Mouse (Mus musculus): ENCODE results near the gene Scd3. TPM values are rescaled to one million over a fixed set of nuclear protein-coding genes. Genes with fewer than 3 reads are reported as not detected.

The Scd3 gene
- 0.05 TPM for polyA plus RNA-seq (2021)

DNA sequence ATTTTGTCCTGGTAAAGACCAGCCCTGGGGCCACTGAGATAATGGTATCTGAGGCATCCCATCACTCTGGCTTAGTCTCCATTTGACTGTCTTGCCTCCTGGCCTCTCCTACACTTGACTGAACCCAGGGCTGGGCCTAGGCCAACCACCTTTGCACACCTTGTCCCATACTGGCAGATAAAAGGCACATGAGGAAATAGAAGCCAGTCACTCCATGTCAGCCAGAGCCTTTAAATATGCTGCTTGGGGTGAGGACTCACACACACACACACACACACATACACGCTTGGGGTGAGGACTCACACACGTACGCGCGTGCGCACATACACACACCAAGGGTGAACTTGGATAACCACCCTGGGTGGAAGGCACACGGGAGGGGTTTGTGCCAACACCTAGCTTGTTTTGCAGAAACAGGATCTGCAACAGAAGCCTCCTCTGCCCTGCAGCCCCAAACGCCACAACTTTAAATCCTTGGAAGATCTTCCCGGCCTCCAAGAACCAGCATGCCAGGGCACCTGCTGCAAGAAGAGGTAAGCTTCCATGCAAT, at the start of gene Scd3:
Gene Scd3 (plus strand): TSS at position 255 of the 550 bp plus-strand sequence.
- TF ChIP-seq CTCF (IDR thresholded peaks at IDR 0.05), result no peak
- no peak for ATAC-seq
- CTCF ChIA-PET, result interaction anchor here (1.7 kb wide), 1 partner anchor 9 kb away, joined by 5 read pairs; no protein-coding TSS in a partner anchor
- DNase-seq (ENCODE audit: low read depth, low spot score), result no peak
- H3K27me3 ChIP-seq, result peaks cover 34% of the 10 kb centered on the region
- POLR2A ChIA-PET, result no interaction called here
- in situ Hi-C loops (cut with MboI; ENCODE audit: low pct_unique_long_range_greater_than_20kb), result no loop called here

DNA sequence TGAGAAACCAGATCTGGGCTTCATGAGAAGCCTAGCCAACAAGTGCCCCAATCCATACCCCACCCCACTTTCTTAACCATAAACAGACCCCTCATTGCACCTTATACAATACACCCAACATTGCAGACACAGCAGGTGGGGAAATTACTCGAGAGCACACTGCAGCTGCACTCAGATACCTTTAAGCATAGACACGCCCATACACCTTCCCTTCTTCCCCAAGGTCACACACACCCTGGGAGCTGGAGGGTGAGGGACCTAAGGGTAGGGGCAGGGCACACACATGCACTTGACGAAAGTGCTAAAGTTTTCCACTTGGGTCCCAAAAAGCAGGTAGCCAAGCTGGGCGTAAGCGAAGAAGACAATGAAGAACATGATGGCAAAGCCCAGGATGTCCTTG, 49.3 kb upstream of the Scd3 start:
- ChIA-PET POLR2A (interaction anchor here (0.5 kb wide), 1 partner anchor 268 kb away, joined by 4 read pairs; no protein-coding TSS in a partner anchor), CTCF (no interaction called here)
- H3K27me3 ChIP-seq, result peaks cover 63% of the 10 kb centered on the region
- DNase-seq (ENCODE audit: low read depth, low spot score) (no peak), ATAC-seq (no peak)
- no peak for TF ChIP-seq CTCF (IDR thresholded peaks at IDR 0.05)
- in situ Hi-C loops (cut with MboI; ENCODE audit: low pct_unique_long_range_greater_than_20kb), result no loop called here

GRCm38 (mm10) chr19:44157005-44157404, 46.1 kb upstream of the Scd3 start:
- CTCF ChIA-PET, result no interaction called here
- ATAC-seq (no peak), DNase-seq (ENCODE audit: low read depth, low spot score) (no peak)
- in situ Hi-C loops (cut with MboI; ENCODE audit: low pct_unique_long_range_greater_than_20kb), result no loop called here
- peaks cover 50% of the 10 kb centered on the region for H3K27me3 ChIP-seq
- POLR2A ChIA-PET, result no interaction called here
- TF ChIP-seq CTCF (IDR thresholded peaks at IDR 0.05), result no peak

DNA sequence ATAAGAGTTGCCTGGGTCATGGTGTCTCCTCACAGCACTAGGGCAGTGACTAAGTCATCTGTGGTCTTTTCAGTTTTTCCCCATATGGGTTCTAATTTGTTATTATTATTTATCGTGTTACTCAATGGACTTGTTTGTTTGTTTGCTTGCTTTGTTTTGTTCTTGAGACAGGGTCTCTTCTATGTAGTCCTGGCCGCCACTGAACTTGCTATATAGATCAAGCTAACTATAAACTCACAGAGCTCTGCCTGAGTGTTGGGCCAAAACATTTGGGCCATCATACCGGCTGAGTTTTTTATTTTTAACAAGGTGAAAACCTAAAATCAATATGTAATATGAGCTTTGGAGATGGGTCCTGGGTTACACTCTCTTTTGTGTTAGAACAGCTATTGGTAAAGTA, 43.7 kb upstream of the Scd3 start:
- DNase-seq (ENCODE audit: low read depth, low spot score) (no peak), ATAC-seq (no peak)
- POLR2A ChIA-PET, result interaction anchor here (0.6 kb wide), 1 partner anchor 100 kb away, joined by 6 read pairs; no protein-coding TSS in a partner anchor
- CTCF ChIA-PET, result no interaction called here
- no peak for TF ChIP-seq CTCF (IDR thresholded peaks at IDR 0.05)
- H3K27me3 ChIP-seq, result peaks cover 43% of the 10 kb centered on the region
- in situ Hi-C loops (cut with MboI; ENCODE audit: low pct_unique_long_range_greater_than_20kb), result no loop called here

GRCm38 (mm10) chr19:44161515-44161914, 41.6 kb upstream of the Scd3 start:
- TF ChIP-seq CTCF (IDR thresholded peaks at IDR 0.05), result peak; percentile 71
- CTCF ChIA-PET, result interaction anchor here (0.6 to 1.6 kb wide), 15 partner anchors 11 to 383 kb away, joined by 3 to 8 read pairs (median 3); no protein-coding TSS in a partner anchor
- ATAC-seq (no peak), DNase-seq (ENCODE audit: low read depth, low spot score) (no peak)
- peaks cover 30% of the 10 kb centered on the region for H3K27me3 ChIP-seq
- POLR2A ChIA-PET, result no interaction called here
- in situ Hi-C loops (cut with MboI; ENCODE audit: low pct_unique_long_range_greater_than_20kb), result no loop called here

GRCm38 (mm10) chr19:44174835-44175234, 28.2 kb upstream of the Scd3 start:
- POLR2A ChIA-PET, result interaction anchor here (0.7 kb wide), 1 partner anchor 16 kb away, joined by 6 read pairs; no protein-coding TSS in a partner anchor
- no peak for TF ChIP-seq CTCF (IDR thresholded peaks at IDR 0.05)
- DNase-seq (ENCODE audit: low read depth, low spot score) (no peak), ATAC-seq (no peak)
- in situ Hi-C loops (cut with MboI; ENCODE audit: low pct_unique_long_range_greater_than_20kb), result no loop called here
- CTCF ChIA-PET, result interaction anchor here (1.1 to 1.7 kb wide), 2 partner anchors 11 to 13 kb away, joined by 4 to 8 read pairs; no protein-coding TSS in a partner anchor
- peaks cover 17% of the 10 kb centered on the region for H3K27me3 ChIP-seq

- in situ Hi-C loops (cut with MboI; ENCODE audit: low pct_unique_long_range_greater_than_20kb), result no loop called here
- POLR2A ChIA-PET, result no interaction called here
- CTCF ChIA-PET, result no interaction called here
Measured at GRCm38 (mm10) chr19:44176741-44177140, 26.3 kb upstream of the Scd3 start.

GRCm38 (mm10) chr19:44180502-44180901, 22.6 kb upstream of the Scd3 start:
- DNase-seq (ENCODE audit: low read depth, low spot score) (no peak), ATAC-seq (no peak)
- in situ Hi-C loops (cut with MboI; ENCODE audit: low pct_unique_long_range_greater_than_20kb), result no loop called here
- ChIA-PET CTCF (interaction anchor here (1.0 to 1.1 kb wide), 2 partner anchors 13 to 19 kb away, joined by 3 to 4 read pairs; no protein-coding TSS in a partner anchor), POLR2A (interaction anchor here (0.6 kb wide), 1 partner anchor 1382 kb away, joined by 4 read pairs; no protein-coding TSS in a partner anchor)
- no peak for TF ChIP-seq CTCF (IDR thresholded peaks at IDR 0.05)
- H3K27me3 ChIP-seq, result peaks cover 31% of the 10 kb centered on the region

More at GRCm38 (mm10) chr19:44176741-44177140, 26.3 kb upstream of the Scd3 start:
- no peak for TF ChIP-seq CTCF (IDR thresholded peaks at IDR 0.05)
- ATAC-seq, result no peak
- no peak for DNase-seq (ENCODE audit: low read depth, low spot score)
- H3K27me3 ChIP-seq, result peaks cover 22% of the 10 kb centered on the region

DNA sequence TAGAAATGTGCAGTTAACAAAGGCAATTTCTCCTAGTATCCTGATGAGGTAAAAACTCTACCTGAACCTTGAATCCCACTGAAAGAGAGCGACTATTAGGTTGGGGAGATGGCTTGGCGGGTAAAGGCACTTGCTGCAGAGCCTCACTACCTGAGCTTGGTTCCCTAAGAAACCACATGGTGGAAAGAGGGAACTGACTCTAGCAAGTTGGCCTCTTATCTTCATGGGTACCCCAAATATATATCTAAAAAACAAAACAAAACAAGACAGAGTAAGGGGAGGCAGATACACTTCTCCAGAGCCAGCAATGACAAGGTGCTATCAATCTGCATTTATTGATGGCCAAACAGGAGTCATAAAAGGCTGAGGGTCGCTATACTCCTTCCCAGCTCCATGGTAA, 19.1 kb upstream of the Scd3 start:
- ChIA-PET POLR2A (no interaction called here), CTCF (no interaction called here)
- peaks cover 31% of the 10 kb centered on the region for H3K27me3 ChIP-seq
- no peak for DNase-seq (ENCODE audit: low read depth, low spot score)
- in situ Hi-C loops (cut with MboI; ENCODE audit: low pct_unique_long_range_greater_than_20kb), result no loop called here
- no peak for ATAC-seq
- TF ChIP-seq CTCF (IDR thresholded peaks at IDR 0.05), result no peak

GRCm38 (mm10) chr19:44189056-44189455, 14.0 kb upstream of the Scd3 start:
- no peak for ATAC-seq
- DNase-seq (ENCODE audit: low read depth, low spot score), result no peak
- peaks cover 21% of the 10 kb centered on the region for H3K27me3 ChIP-seq
- in situ Hi-C loops (cut with MboI; ENCODE audit: low pct_unique_long_range_greater_than_20kb), result no loop called here
- CTCF ChIA-PET, result no interaction called here
- POLR2A ChIA-PET, result no interaction called here
- no peak for TF ChIP-seq CTCF (IDR thresholded peaks at IDR 0.05)

GRCm38 (mm10) chr19:44192342-44192741, 10.7 kb upstream of the Scd3 start, which contains the start of gene Pkd2l1:
Pkd2l1 (minus strand) TSS chr19:44192442.
- no peak for TF ChIP-seq CTCF (IDR thresholded peaks at IDR 0.05)
- DNase-seq (ENCODE audit: low read depth, low spot score) (no peak), ATAC-seq (no peak)
- CTCF ChIA-PET, result interaction anchor here (1.1 kb wide), 1 partner anchor 14 kb away, joined by 3 read pairs; no protein-coding TSS in a partner anchor
- H3K27me3 ChIP-seq, result peaks cover 26% of the 10 kb centered on the region
- in situ Hi-C loops (cut with MboI; ENCODE audit: low pct_unique_long_range_greater_than_20kb), result loop anchor here (5.0 kb wide), 1 partner anchor 105 kb away; no protein-coding TSS in a partner anchor
- POLR2A ChIA-PET, result interaction anchor here (0.6 kb wide), 1 partner anchor 100 kb away, joined by 3 read pairs; no protein-coding TSS in a partner anchor
